Mouse (Mus musculus): Measurements from ENCODE around the gene Stra6l. TPM values are rescaled to one million over a fixed set of nuclear protein-coding genes. Genes with fewer than 3 reads are reported as not detected.

The Stra6l gene
- total RNA-seq (2021), result not detected

DNA sequence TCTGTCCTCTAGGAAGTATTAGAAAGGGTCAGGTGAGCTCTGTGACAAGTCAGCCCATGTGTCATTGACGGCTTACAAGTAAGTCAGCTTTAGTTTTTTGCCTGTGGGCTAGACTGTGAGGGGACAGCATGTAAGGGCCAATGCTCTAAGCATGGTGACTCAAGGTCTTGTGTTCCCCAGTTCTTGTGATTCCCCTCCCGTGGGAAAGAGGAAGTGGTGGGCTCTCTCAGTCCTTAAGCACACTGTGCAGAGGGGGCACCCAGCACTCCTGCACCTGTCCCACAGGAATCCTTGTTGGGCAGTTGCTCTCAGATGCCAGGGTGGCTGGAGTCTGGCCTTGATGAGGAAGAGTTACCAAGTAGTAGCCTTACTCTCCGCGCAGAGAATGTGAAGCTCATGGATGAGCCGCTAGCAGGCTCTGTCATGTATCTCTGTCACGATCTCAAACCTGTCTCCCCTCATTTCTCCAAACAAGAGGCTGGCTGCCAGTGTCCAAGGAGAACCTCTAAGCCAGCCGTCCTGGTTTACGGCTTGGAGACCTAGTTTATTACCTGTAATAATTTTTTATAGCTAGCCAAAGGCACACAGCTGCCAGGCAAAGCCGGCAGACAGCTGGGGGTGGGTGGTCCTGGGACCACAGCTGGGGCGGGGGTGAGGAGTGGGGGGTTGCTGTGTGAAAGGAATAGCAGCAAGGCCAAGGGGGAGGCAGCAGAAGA, at the start of gene Stra6l:
Gene Stra6l (plus strand): TSS at position 556 of the 716 bp plus-strand sequence.
- DNase-seq (ENCODE audit: low spot score in 2 of 2), result no peak
- intact Hi-C loops (cut with DNase I), result loop anchor here (2.0 kb wide), 1 partner anchor 13 kb away; no protein-coding TSS in a partner anchor

- intact Hi-C loops (cut with DNase I), result no loop called here
- DNase-seq (ENCODE audit: low spot score in 2 of 2), result peak; percentile 77
Observed at GRCm38 (mm10) chr4:45798964-45799363, 49.5 kb upstream of the Stra6l start, which contains the start of gene Aldh1b1. TSS of gene Aldh1b1 (plus strand) at chr4:45799022.

- intact Hi-C loops (cut with DNase I), result no loop called here
- DNase-seq (ENCODE audit: low spot score in 2 of 2), result no peak
Observed at GRCm38 (mm10) chr4:45799956-45800537, 48.4 kb upstream of the Stra6l start.

DNA sequence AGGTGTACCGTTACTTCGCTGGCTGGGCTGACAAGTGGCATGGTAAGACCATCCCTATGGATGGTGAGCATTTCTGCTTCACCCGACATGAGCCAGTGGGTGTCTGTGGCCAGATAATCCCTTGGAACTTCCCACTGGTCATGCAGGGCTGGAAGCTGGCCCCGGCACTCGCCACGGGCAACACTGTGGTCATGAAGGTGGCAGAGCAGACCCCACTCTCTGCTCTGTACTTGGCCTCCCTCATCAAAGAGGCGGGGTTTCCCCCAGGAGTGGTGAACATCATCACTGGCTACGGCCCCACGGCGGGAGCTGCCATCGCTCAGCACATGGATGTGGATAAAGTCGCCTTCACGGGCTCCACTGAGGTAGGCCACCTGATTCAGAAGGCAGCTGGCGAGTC, 45.6 kb upstream of the Stra6l start:
- DNase-seq (ENCODE audit: low spot score in 2 of 2), result no peak
- intact Hi-C loops (cut with DNase I), result no loop called here

- DNase-seq (ENCODE audit: low spot score in 2 of 2), result no peak
- intact Hi-C loops (cut with DNase I), result no loop called here
Observed at GRCm38 (mm10) chr4:45808034-45808433, 40.4 kb upstream of the Stra6l start.

- DNase-seq (ENCODE audit: low spot score in 2 of 2), result no peak
- intact Hi-C loops (cut with DNase I), result no loop called here
Observed at GRCm38 (mm10) chr4:45811250-45811649, 37.2 kb upstream of the Stra6l start.

DNA sequence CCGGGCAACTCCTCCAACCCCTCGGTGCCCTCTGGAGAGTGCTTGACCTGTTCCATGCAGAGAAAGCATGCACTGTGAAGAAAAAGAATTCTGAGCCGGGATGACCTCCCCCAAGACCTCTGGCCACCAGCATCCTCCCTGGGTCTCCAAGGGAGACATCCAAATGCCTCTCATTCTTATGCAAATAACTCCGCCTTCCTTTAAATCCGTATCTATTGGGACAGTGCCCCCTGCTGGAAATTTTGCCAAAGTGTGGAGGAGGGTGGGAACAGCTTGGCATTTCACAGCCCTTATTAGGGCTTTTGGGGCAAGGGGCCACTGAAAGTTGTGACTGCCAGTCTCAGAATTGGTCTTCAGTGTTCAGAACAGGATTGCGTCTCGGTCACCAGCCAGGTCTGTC, 32.9 kb upstream of the Stra6l start:
- peak; percentile 46 to 56 for DNase-seq (ENCODE audit: low spot score in 2 of 2)
- intact Hi-C loops (cut with DNase I), result no loop called here

GRCm38 (mm10) chr4:45818814-45819207, 29.7 kb upstream of the Stra6l start:
- intact Hi-C loops (cut with DNase I), result no loop called here
- DNase-seq (ENCODE audit: low spot score in 2 of 2), result no peak

GRCm38 (mm10) chr4:45819208-45819931, 29.1 kb upstream of the Stra6l start:
- peak; percentile 30 to 78 for DNase-seq (ENCODE audit: low spot score in 2 of 2)
- intact Hi-C loops (cut with DNase I), result no loop called here

- peak; percentile 59 to 67 for DNase-seq (ENCODE audit: low spot score in 2 of 2)
- intact Hi-C loops (cut with DNase I), result loop anchor here (2.0 kb wide), 1 partner anchor 35 kb away; no protein-coding TSS in a partner anchor
Observed at GRCm38 (mm10) chr4:45820074-45820830, 28.2 kb upstream of the Stra6l start.

DNA sequence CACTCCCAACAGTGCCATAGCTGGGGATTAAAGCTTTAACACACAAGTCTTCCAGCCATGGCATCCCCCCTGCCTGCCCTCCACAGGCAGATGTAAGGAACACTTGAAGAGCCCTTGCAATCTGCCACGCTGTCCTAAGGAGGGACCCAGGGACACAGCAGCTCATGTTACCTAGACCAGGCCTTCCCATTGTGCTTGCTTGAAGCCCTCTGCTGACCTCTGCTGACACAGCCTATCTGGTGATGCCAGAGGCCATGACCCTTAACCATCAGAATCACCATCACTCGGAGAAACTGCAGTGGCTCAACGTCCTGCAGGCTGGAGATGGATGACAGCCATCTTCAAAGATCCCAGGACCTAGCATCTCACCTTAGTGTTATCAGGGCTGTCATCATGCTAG, 26.5 kb upstream of the Stra6l start:
- intact Hi-C loops (cut with DNase I), result loop anchor here (2.0 kb wide), 1 partner anchor 33 kb away; no protein-coding TSS in a partner anchor
- DNase-seq (ENCODE audit: low spot score in 2 of 2), result no peak

DNA sequence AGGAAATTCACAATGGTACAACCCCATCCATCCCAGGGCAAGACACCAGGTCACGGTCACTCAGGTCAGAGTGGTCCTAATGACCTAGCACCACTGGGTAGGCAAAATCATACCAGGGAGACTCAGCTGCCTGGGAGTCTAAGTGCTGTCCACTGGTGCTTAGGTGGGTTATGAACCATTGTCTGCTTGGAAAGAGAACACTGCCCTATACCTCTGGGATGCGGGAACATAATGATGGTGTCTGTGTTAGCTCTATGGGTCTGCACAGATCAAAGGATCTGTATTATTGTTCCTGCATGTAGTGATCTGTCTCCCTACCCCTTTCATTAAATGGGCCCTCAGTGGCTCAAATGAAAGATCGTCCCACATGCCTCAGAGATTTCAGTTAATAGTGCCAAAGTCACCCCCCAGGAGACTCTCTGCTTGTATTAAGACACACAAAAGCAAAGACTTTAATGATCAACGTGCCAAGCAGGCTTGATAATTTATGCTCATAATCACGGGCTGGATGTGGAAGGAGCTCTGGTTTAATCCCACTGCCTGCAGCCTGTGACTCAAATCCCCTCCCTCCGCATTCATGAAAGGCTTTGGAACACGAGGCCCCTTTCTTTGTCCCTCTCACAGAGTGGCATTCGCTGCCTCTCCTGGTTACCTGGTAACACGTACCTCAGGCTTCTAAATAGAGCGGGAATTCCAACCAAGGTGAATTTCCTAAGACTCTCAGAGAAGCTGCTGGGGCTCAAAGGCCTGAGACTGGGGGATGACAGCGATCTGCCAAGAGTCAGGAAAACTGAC, 25.5 kb upstream of the Stra6l start:
- intact Hi-C loops (cut with DNase I), result no loop called here
- DNase-seq (ENCODE audit: low spot score in 2 of 2), result no peak

DNA sequence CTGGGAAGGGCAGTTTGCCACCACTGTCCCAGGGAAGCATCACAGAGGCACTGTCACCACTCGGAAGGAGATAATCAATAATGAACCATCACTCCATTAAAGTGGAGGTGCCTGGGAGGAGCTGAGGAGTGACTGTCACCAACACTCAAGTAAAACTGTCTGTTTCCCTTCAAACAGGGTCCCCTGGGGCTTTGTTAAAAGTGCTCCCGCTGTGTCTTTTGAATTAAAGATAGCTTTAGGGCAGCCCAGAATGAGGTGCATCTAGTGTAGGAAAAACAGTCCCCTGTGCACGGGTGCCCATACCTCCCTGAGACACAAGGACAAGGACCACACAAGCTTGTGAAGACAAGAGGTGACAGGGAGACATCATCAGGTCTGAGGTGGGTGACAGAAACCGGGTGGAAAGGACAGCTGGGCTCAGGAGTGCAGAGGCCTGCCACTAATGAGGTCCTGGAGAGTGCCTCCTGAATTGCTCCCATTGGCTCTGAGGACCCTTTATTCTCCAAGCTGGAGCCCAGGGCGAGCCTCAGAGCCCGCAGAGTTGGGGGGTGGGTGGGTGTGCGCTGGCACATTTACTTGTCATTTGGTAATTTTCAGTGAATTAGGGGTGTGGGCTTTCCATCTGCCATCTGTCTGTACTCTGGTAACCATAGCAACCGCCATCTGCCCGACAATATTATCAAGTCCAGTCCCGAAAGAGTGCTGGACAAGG, 24.3 kb upstream of the Stra6l start:
- DNase-seq (ENCODE audit: low spot score in 2 of 2), result no peak
- intact Hi-C loops (cut with DNase I), result no loop called here

DNA sequence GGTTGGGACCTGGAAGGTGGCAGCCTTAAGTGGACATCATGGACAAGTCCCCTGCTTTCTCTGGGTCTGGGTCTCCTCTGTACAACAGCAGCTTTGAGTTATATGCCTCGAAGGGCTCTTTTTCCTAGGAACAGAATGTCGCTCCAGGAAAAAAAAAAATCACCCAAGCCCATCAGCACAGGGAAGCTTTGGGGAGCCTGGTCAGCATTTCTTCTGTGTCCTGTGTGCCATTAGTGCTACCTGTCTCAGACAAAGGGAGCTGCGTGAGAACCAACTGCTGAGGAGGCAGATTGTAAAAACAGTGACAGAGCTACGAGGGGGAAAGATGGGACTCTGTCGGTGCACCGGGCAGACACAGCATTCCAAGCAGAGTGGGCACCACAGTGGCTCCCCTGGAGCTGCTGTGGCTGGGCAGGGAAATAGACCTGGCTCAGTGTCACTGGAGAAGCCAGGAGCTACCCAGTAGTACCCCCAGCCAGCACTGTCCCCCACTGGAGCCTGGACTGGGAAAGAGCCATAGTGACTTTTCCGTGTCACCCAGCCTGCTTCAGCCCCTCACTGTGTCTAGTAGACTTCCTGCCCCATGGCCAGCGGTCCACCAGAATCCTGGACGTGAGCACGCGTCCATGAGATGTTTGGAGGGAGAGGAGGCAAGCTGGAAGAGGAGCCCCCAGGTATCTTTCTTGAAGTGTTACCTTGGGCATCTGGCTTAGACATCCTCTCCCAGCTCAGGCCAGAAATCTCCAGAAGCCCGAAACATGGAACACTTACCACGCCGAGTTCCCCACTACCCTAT, 23.5 kb upstream of the Stra6l start:
- DNase-seq (ENCODE audit: low spot score in 2 of 2), result no peak
- intact Hi-C loops (cut with DNase I), result no loop called here

- DNase-seq (ENCODE audit: low spot score in 2 of 2), result no peak
- intact Hi-C loops (cut with DNase I), result no loop called here
Observed at GRCm38 (mm10) chr4:45826275-45827040, 22.0 kb upstream of the Stra6l start, which contains the start of gene Igfbpl1. TSS of gene Igfbpl1 (minus strand) at chr4:45826923.

GRCm38 (mm10) chr4:45829907-45830759, 18.3 kb upstream of the Stra6l start:
- intact Hi-C loops (cut with DNase I), result no loop called here
- DNase-seq (ENCODE audit: low spot score in 2 of 2), result no peak

Measured in left cerebral cortex, postnatal 25 days (tissue).